Mouse (Mus musculus) right cerebral cortex, postnatal 10 days (tissue): Measurements from ENCODE around the gene Cryab.

Source experiments
- DNase-seq, 2 experiments: peaks; one replicate each; pipeline ENCODE4 v3.0.0; 2021; ENCODE audit warnings: low spot score in 2 of 2

The Cryab gene

DNA sequence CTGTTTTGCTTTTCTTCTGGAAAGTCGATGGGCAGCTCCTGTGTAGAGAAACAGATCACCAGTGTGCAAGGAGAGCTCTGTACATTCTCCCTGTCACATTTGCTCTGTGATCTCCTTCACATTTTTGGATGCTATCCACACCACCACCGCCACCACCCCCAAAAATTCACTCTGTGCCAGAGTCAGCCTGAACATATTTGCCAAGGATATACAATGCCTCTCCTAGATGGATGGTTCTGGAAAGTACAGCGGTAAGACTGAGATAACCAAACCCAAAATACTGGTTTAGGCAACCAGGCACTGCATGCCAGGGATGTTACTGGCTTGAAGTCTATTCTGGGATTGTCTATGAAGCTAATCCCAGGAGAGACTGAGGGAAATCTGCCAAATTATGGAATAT is 8.9 kb upstream of the Cryab start:
- DNase-seq: no peak

DNA sequence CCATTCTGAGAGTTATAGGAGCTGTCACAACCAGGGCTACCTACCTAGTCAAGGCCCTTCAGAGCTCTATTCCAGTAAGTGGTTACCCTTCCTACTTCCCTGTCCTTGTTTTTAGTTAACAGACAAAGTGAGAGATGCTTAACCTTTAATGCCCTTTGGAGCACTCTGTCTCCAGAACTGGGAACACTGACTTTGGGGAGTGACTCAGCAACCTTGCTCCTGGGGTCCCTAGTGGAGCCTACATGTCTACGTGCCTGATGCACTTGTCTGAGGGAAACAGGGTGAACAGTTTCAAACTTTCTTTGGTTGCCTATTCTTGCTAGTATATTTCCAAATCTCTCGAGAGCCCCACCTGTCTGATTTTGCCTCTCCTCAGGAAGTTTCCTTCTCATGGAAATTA is 8.4 kb upstream of the Cryab start:
- no peak for DNase-seq

DNA sequence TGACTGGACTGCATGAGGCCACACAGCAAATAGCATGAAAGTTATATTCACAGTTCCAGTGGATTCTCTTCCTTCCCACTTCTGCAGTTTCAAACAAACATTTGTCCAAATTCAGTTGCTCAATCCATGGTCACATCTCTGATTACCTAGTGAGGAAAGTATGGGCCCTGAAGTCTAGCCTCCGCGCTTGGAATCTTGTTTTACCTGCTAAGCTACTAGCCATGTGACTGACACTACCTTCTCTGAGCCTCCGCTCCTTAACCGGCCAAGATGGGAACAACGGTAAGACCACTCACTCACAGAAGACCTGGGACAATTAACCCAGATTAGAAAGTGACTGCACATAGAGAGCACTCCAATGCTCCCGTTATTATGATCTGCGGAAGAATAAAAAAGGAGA is 5.3 kb upstream of the Cryab start:
- DNase-seq: no peak

DNA sequence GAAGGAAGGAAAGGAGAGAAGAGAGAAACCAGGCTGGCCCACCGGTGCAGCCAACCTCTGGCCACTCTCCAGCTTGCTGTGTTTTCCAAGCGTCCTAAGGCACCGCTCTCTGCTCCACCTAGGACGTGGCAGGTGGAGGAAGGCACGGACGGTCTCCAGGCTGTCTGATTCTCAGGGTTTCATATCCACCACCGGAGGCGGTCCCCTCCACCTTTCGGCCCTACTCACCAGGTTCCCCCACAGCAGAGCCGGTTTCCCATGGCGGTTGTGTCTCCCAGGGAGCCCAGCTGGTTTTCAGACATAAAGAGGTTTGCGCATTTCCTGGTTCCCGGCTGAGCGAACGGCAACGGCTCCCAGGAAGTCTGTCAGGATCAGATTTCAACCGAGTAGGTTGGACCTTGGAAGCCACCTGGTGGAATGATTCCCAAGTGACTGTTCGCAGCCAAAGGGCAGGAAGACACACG is 4.9 kb upstream of the Cryab start, which contains the start of gene 2310030G06Rik:
Gene 2310030G06Rik (minus strand): TSS at position 323 of the 464 bp plus-strand sequence.
- DNase-seq: peak in 1 of 2 experiments; percentile 40

DNA sequence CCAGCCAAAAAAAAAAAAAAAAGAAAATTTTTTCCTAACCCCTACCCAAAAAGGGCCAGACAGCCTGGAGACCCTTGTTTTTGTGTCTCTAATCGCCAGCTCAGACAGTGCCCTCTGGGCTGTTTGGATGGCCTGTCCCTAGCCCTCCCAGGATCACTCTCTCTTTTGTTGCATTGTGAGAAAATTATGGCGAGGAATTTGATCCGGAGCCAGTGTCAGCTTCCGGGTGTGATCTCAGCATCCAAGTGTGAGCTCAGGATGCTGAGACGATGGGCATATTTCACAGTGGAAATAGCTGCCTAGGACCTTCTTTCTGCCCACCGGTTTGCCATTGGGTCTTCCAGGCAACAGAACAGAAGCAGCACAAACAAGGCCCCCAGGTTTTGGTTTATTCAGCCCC is 419 bp upstream of the Cryab start:
- no peak for DNase-seq

DNA sequence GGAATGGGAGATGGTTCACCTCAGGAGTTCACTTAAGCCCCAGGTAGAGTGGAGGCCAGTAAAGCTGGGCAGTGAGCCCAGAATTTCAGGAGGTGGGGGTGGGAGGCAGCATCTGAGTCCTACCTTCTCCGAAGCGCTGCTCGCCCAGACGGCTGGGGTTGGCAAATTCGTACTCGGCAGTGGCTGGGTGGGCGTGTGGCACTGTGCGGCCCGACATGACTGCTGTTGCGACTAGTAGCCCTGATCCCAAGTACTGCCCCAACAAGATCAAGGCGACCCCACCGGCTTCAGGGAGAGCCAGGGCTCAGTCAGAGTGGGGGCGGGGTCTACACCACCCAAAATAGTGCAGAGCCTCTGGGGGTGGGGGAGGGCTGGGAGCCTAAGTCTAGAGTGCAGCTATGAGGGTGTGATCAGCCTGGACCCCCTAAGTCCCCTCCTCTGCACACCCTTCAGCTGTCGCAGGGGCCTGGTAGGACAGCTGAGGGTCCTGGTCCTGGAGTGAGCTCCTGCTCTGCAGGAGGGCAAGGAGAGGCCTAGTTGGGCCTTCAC is 1.0 kb downstream of the Cryab start, which contains the start of gene Hspb2:
Gene Hspb2 (minus strand): TSS at position 301 of the 549 bp plus-strand sequence.
- peak in 1 of 2 experiments; percentile 34 for DNase-seq

DNA sequence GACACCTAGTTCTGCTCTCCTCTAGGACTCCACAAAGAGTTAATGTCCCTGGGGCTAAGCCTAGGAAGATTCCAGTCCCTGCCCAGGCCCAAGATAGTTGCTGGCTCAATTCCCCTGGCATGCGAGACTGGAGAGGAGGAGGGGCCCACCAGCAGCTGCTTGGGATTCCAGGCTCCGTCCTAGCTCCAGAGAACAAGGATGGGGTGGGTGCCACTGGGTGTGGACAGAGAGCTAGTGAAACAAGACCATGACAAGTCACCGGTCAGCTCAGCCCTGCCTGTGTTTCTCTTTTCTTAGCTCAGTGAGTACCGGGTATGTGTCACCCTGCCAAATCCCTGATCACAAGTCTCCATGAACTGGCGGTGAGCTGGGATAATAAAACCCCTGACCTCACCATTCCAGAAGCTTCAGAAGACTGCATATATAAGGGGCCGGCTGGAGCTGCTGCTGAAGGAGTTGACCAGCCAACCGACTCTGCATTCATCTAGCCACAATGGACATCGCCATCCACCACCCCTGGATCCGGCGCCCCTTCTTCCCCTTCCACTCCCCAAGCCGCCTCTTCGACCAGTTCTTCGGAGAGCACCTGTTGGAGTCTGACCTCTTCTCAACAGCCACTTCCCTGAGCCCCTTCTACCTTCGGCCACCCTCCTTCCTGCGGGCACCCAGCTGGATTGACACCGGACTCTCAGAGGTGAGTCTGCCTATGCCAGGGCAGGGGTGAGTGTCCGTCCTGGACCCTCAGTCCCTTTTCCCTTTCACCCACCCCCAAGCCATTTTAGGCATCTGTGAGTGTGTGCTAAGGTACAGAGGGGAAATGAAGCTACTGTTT is 1.9 kb downstream of the Cryab start:
- peak; percentile 81 for DNase-seq

DNA sequence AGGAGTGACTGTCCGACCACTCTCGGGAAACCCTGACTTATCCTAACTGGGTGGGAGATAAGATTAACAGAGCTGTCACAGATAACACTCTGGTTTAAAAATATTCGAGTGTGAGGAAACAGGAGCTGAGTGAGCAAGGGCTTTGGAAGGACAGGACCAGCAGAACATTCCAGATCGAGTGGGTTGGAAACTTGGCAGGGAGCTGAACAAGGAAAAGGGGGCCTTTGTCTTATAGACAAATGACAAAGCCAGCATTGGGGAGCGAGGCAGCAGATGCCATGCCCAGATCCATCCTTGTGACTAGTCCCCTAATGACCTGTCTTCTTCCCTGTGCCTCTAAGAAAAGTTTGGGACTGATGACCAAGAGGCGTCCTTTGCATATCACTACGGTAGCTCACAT is 2.8 kb downstream of the Cryab start:
- DNase-seq: no peak

DNA sequence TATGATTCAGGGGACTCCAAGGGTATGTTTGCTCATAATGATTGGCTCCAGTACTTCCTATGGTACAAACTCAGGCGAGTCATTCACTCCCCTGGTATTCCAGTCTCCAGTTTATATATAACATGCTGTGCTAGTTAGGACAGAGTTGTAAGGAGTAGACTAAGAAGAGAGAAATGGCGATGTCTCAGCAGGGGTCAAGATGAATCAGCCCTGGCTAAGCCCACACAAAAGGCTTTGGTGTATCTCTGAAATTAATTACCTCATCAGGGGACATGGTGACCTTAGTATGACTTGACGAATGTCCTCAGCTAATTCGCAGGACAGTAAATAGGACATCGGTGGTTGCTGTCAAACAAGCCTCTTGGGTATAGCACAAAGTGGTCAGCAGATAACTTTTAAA is 5.6 kb downstream of the Cryab start:
- no peak for DNase-seq

DNA sequence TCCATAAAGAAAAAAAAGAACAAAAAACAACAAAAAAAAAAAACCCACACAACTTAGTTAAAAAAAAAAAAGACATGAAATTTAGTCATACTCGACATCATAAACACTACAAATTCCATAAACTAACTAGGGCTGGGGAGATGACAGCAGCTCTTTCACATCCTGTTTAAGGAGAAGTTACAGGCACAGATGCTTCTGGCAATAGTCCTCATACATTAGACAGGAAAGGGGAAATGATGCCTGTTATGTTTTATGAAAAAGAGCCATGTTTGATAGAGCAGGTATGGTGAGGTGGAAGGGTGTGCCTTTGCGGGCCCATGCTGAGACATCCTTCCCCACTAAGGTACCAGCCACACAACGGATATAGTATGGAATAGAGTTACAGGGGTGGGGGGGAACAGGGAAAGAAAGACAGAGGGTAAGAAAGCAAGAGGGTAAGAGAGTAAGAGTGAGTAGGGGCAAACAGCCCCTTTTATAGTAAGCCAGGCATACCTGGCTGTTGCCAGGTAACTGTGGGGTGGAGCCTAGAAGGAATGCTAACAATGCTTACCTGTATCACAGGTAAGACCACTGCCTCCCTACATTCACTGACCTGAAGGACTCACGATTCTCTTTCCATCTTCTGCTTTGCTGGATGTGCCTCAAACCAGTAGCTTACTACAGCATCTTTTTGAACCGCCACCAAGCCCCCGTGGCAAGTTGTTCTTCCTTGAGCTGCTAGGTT is 10.6 kb downstream of the Cryab start:
- no peak for DNase-seq

DNA sequence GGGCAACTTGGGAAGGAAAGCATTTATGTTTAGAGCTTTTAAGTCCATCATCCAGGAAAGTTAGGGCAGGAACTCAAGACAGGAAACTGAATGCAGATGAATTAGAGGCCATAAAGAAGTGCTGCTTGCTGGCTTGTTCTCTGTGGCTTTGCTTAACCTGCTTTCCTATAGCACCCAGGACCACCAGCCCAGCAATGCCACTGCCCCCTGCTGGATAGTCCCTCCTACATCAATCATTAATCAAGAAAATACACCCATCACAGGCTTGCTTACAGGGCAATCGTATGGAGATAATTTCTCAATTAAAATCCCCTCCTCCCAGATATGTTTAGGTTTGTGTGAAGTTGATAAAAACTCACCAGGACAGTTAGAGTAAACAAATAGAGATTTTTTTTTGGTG is 12.2 kb downstream of the Cryab start:
- peak in 1 of 2 experiments; percentile 40 for DNase-seq

DNA sequence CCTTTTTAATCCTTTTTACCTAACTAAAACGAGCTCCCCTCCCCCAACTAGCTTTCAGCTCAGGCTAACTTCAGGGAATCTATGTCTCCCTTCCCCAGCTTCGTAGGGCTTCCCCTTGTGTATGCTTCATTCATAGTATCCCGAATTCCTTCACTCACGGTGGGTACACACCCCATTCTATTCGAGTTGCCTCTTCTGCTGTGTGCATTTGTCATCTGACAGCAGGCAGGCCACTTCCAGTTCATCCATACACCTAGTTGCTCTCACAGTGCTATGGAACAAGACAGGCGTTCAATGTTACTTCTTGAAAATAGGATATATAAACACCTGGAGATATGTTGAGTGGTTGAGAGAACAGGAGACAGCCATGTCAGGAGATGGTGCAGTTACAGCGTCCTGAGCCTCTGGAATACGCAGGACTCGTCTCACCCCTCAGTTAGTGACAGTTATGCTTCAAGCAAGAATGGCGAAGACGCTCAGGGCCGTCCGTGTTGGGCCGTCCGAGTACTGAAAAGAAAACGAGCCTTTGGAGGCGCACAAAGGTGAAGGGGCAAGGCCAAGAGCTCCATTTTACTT is 16.5 kb downstream of the Cryab start:
- DNase-seq: peak in 1 of 2 experiments; percentile 35

DNA sequence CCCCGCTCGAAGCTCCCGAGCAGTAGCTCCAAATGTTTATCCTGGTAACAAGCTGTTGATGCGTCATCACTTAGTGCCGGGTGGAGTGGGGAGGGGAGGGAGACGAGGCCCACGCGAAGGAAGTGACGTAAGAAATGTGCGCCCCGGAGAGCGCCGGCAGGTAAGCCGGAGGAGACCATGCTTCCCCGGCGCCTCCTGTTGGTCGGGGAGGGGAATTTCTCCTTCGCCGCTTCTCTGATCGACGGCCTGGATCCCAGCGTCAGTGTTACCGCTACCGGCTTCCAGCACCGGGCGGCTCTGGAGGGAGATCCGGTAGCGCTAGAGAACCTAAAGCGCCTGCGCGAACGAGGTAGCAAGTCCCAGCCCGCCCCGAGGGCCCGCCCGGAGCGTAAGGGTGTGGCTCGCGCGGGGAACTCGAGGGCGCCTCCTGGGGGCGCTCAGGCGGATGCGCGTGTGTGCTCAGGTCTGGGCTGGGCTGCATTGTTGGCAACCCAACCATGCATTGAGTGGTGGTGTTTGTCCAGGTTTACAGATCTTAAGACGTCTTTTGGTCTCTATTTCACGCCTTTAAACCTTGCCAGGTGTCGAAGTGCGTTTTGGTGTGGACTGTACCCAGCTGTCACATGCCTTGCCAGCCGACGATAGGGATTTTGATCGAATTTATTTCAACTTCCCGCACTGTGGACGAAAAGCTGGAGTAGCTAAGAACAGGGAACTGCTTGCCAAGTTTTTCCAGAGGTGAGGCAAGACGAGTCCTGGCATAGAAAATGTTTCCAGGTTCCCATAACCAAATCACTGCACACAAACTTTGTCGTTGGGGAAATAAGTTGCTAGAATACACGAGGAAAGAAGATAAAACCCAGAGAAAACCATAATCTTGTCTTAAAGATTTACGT is 17.2 kb downstream of the Cryab start, which contains the start of gene Fdxacb1:
Gene Fdxacb1 (plus strand): TSS at position 130 of the 896 bp plus-strand sequence.
- peak; percentile 99 for DNase-seq

DNA sequence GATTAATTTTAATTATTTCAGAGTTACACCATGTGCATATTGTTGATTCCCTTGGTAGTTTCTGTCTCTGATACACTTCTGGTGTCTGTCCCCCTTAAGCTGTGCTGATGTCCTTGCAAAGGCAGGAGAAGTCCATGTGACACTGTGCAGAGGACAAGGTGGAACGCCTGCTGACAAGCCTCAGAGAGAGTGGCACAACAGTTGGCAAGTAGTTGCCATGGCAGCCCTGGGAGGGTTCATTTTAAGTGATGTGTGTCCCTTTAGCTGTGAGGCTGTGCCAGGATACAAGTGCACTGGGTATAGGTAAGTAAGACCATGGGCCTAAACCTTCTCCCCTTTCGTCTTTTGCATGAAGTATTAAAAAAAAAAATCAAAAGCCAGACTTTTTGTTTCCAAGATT is 18.9 kb downstream of the Cryab start:
- DNase-seq: no peak

DNA sequence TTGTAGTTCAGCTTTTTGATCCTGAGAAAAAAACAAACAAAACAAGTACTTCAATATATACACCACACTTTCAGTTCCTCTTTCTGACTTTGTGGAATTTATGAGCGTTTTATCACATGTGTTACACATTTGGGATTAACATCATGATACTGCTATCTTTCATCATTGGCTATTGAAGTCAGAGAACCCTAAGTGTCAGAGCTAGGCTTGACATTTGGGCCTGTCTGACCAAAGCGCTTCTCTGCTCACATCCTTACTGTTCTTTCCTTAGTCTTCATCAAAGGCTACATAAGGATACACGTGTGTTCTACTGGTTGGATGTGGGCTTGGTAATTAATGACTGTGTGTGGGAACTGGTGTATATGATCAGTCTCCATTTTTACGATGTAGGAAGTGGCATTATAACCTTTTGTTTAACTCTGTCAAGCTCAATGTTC is 22.9 kb downstream of the Cryab start:
- no peak for DNase-seq

DNA sequence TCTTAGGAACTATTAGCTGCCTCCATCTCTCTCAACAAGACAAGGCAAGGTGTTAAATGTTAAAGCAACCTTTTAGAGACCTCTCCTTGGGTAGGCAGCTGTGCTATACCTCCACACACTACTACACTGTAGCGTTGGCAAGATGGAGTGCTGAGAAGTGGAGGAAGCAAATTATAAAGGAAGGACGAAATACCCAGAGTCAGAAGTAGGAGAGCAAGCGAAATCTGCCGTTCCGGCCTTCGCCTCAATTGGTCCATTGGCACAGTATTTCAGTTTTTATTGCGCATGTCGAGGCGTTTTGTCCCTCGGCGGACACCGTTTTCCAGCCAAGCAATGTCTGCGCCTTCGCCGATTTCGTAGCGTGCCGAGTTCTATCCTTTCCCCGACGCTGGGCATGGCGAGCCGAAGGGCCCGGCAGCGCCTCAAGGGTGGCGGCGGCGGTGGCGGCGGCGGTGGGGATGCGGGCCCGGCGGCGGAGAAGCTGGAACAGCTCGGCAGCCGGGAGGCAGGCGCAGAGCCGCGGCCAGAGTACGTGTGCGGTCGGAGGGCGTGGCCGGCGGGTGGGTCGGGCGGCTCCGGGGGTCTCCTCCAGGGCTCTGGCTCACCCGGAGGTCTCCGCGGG is 24.0 kb downstream of the Cryab start, which contains the start of the genes Alg9 and 1110032A03Rik:
Gene Alg9 (plus strand): TSS at position 29 of the 622 bp plus-strand sequence.
Gene 1110032A03Rik (minus strand): TSS at position 530 of the 622 bp plus-strand sequence.
- peak; percentile 94 to 96 for DNase-seq

DNA sequence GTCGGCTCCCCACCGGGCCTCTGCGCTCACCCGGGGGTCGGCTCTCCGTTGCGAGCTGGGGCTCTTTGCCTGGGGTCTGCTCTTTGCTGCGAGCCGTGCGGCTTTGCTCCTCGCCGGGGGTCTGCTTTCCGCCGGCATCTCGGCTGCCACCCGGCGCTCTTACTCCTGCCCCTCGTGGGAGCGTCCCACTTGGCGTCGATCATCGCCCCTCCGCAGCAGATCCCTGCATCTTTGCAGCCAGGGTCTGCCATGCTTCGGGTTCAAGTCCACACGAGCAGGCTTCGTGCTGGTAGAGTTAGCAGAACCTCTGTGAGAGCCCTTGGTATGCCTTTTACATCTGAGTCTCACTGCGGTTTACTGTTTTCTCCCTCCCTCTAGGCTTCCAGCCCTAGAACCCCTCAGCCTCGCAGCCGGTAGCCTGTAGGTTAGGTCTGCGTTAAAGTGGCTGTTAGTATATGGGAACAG is 24.6 kb downstream of the Cryab start:
- peak; percentile 39 to 56 for DNase-seq

DNA sequence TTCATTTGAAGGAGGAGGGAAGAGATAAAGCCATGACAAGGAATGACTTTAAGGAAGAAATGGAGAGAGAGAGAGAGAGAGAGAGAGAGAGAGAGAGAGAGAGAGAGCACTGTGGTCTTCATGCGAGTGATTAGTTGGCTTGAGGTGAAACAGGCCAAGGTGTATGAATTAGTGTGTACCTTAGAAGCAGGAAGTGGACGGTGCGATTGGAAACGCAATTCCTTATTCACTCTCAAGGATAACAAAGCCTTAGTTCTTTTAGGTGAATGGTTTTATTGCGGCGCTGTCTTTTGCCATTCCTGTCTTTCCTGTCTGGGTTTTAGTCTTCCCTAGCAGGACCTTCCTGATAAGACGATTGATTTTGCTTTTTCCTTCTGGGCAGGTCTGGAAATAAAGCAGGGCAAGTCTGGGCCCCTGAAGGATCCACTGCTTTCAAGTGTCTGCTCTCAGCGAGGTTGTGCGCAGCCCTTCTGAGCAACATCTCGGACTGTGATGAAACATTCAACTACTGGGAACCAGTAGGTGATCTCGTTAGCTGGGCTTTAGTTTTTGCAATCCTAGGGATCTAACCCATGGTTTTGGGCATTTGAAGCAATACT is 25.1 kb downstream of the Cryab start:
- DNase-seq: no peak

DNA sequence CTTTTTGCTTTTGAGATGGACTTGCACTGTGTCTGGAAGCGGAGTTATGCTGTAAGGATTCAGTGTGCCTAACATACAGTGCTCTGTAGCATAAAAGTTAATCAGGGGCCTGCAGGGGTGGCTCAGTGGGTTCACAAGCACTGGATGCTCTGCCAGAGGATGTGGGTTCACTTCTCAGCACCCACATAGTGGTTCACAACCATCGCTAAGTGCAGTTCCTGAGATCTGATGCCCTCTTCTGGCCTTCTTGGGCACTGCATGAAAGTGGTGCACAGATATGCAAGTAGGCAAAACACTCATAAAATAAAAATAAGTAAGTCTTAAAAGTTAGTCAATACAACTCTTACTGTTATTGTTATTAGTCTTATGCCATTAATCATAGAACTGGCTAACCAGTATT is 31.0 kb downstream of the Cryab start:
- peak in 1 of 2 experiments; percentile 52 for DNase-seq

DNA sequence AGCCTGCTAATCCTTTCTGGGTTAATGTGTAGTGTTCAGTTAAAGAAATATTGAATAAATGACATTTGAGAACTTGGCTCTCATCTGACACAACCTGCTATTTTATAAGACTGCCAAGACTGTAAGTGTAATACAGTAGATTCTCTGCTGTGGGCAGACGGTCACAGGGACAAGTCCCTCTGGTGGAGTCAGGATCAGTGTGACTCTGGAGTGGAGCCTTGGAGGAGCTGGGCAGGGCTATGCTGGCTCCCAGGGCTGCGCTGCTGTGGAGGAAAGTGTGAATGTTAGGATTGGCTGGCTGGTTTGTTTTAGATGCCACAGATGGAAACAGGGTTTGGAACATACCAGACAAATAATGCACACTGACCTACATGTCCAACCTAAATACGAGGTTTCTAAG is 44.1 kb downstream of the Cryab start:
- DNase-seq: no peak
